Mouse (Mus musculus) kidney, adult 2 months (tissue): ENCODE data around the gene Cenpe.

Experiments
- CTCF ChIP-seq: fragments of 200-500 bp; conservative IDR thresholded peaks from 2 replicates; pipeline ENCODE4 v1.5.1; 2011; ENCODE audit warnings: low read depth, mild to moderate bottlenecking, control low read depth, low read length, moderate library complexity, mixed read lengths; ENCODE audit not compliant: insufficient read depth, insufficient read length
- POLR2A ChIP-seq: fragments of 200-500 bp; IDR thresholded peaks from one replicate; pipeline ENCODE4 v1.6.1; 2011; ENCODE audit warnings: low read depth, low read length, control low read depth

DNA sequence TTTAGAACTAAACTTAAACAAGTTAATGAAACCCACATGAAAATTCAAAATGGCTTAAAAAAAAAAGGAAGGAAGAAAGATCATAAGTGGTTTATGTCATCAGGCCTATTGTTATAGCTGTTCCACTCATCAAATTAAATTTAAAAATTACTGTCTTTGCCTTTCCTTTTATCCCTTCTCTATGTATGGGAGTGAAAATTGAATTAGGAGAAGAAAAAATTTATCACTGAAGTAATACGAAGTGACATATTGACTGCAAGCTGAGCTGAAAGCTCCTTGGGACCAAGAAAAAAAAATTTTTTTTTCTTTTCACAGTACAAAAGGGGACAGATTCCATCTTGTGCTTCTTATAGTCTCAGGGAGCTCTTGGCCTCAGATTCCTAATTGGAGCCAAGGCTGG is 83.2 kb downstream of the Cenpe start:
- TF ChIP-seq CTCF (no peak), POLR2A (no peak)
